Mouse (Mus musculus) layer of hippocampus, adult 9-11 months (tissue): ENCODE results near the gene Rabl6.
"Not testable (repeated sequence)": the region's sequence is repeated elsewhere in the genome, so short reads cannot be mapped to it uniquely, and the experiment has no call there.

Source experiments
- DNase-seq: peaks from one replicate; pipeline ENCODE4 v3.0.0; 2022

Rabl6 gene

DNA sequence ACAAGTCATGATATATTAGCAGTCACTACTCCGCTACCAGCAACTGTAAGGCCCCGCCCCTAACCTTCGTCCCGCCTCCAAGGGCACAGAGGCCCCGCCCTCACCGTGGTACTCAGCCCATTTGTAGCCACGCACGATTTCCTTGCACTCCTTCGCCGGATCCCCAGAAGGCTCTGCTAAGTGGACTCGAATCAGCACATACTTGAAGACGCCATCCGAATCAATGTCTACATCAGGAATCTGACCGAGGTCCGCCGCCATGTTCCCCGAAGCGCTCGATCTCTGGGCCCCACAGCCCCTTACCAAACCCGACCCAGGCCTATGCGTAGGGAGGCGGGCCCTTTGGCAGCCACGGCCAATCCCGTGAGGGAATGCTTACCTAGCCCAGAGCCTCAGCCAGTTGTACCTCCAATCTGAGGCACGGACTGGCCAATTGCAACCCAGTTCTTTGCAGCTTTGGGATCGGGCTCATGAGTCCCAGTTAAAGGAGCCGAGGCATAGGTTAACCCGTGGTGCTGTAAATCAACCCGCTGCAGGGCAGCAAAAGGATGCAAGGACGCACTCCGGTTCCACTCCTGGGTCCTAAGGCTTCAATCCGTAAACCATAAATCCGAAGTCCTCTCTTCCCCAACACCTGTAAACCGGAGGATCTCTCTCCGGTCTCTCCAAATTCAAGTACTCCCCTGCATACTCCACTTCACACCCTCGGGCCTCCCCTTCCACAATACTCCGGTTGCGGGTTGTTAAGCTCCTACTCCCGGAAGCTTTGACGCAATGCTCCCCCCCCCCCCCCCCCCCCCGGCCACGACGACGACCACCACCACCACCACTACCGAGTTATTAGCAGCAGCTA, 33.5 kb downstream of the Rabl6 start, which contains the start of the genes Mamdc4 and Phpt1:
Gene Mamdc4, minus strand, starts transcription at position 267 of the 853 bp plus-strand sequence.
Gene Phpt1, minus strand, starts transcription at position 646 of the 853 bp plus-strand sequence.
- DNase-seq: peak; percentile 99

DNA sequence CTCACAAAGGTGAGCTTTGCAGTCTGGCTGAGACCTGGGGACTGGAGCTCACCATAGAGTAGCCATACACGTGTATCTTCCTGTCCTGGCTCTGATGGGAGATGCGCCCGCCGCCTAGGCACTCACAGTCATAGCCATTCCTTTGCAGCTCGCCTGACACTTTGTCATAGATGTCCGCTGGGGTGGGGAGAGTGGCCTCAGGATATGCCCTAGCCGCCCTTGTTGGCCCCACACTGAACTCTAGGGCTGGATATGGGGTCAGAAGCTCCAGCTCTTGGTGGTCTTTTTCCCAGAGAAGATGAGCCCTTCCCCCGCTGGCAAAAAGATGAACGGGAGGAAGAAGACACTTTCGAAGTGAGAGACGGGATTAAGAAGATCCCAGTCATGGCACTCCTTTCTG, 34.2 kb downstream of the Rabl6 start:
- DNase-seq: peak; percentile 48

DNA sequence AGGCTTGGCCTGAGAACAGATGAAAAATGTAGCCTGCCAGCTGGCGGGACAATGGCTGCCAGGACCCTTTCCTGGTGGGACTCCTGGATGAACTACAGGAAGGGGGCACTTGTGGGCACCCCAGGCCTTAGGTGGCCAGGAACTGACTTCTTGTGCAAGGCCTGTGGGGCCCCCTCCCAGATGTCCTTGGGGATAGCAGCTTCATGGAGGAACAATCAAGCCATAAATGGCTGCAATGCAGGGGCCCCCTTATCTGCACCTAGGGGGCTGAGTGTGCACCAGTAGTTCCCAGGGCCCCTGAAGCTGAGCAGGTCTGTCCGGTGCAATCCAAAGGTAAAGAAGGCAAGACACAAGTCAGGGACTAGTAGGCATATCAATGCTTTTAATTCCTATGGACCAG, 35.3 kb downstream of the Rabl6 start:
- no peak for DNase-seq

DNA sequence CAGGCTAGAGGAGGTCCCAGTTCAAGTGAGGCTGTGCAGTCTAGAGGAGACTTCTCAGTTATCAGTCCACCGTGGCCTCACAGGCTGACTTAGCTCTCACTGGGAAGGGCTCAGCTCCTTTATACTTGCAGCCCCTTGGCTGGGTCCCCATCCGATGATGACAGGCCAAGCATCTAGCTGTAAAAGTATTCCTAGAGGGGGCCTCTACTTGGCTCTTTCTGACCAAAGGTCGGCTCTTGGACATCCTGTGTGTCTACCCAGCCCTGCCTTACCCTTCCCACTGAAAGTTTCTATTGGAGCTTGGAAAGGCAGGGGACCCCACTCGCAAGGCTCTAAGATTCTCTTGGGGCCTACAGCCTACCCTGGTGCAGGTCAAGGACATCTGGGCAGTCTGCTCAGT, 37.1 kb downstream of the Rabl6 start:
- no peak for DNase-seq

DNA sequence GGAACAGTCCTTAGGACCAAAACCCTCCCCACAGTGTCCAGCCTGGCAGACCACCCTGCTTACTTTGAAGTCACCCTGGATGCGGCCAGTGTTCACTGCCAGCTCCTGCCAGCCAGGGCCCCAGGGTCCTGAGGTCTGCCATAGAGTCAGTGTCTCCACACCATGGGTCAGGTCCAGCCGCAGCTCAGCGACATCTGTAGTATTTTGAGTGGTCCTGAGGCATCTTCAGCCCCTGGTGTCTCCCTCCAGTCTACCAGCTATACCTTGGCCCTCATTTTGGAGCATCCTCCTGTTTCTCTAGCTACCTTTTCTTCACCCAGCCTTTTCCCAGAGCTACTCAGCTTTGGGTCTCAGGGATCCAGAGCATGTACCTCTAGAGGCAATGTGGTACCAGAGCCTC, 39.0 kb downstream of the Rabl6 start:
- DNase-seq: no peak

DNA sequence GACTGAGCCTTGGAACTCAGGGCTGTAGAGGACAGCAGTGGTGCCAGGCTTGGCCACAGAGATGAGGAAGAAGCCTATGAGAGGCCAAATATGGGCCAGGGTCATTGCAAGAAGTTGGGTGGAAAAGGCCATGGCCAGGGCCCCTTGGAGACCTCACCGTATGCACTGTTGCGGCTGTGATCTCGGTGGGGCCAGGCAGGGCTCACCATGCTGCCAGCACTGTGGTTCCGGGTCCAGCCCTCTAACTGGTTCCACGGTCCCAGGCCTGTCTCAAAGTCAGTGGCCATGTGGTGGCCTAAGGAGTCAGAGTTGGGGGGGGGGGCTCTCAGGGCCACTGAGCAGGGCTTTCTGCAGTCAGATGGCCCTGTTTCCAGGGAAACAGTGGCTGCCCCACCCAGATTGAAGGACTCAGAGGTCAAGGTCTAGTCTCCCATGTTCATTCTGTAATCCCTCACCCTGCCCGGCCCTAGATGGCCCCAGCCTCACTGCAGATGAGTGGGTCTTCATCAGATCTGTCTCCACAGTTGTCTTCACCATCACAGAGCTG, 39.8 kb downstream of the Rabl6 start:
- DNase-seq: no peak

DNA sequence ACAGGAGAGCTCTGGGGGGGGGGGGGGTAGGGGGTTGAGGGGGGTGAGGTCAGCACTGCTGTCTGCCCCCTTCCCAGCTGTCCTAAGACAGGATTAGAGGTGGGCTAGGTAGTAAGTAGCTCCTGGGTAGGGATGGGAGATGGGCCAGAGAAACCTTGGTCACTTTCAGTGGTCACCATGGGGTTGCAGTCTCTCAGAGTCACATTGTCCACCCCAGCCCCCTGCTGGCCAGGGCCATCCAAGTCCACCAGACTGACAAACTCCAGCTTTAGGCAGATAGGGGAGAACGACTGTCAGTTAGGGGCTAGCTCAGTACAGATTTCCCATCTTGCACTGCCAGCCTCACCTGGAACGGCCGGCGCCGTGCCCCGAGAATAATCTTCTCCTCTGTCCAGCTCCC, 41.8 kb downstream of the Rabl6 start:
- no peak for DNase-seq

DNA sequence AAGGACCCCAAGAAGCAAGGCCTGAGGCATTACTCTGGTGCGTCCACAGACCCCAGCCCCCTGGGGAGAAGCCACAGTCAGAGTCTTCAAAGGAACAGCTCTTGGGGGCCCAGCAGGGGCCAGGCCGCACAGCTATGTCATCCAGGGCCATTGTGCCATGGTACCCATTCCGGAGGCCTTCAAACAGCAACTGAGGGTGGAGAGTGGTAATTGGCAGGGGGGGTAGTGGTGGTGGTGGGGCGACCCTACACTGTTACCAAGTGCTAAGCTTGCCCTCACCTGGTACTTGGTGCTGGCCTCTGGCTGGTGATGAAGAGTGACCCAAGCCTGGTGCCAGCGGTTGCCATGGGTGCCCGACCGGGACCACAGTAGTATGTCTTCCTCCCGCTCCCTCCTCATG, 42.6 kb downstream of the Rabl6 start:
- DNase-seq: no peak

DNA sequence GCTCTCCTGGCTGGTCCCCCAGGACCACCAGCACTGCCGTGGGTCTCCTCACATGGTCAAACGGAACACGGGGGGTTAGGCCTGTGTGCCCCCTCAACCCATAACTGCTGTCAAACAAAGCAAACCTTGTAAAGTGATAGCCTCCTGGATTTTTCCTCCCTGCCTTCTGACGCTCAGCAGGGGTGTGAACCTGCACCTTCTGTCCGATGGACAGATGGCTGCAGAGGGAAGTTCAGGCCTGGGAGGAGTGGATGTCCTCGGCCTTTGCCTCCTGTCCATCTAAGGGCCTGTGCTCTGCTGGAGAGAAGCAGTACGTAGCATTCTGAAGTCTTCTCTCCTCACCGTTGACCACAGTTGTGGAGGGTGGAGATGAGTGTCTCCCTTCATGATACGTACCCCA, 46.4 kb downstream of the Rabl6 start:
- no peak for DNase-seq

DNA sequence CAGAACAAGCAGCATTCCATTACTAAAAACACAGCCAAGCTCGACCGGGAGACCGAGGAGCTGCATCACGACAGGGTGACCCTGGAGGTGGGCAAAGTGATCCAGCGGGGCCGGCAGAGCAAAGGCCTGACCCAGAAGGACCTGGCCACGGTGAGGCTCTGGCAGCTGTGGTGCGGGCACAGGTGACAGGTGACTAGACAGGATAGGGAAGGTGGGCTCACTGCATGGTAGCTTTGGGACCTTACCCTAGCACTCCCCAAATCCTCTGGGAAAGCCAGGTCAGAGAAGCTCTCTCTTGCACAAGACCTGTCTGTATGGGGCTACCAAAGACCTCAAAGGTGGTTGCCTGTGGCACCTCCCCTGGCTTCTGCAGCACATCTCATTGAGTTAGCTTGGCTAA, 47.8 kb downstream of the Rabl6 start:
- no peak for DNase-seq

DNA sequence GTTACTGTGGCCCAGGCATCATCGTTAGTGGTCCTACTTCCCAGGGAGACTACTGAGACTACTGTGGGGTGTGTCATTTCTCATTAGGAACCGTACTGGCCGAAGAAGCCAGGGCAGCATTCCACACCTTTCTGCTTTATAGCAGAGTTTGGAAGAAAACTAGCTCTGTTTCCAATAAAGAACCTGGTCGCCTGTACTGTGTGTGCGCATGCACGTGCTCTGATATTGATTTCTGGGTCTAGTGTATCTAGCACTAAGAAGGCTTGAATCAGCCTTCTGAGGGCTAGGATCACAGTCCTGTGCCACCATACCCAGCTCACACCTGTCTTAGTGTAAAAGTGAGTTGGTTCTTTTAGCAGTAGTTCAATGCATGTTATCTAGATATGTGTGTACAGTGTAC, 49.5 kb downstream of the Rabl6 start:
- DNase-seq: no peak

DNA sequence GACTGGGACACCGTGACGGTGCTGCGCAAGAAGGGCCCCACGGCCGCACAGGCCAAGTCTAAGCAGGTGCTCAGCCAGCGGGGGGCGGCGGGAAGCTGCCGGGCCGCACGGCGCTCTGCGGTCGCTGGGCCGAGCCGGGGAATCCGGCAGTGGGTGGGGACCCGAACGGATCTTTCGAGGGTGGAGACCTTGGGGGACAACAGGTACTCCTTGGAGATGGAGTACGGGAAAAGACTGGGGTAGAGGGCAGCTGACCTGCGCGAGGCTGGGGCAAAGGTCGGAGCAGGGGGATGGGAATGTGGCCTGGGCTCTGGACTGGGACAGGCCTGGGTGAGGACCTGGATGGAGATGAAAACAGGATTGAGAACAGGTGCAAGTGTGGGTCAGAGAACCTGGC, 50.4 kb downstream of the Rabl6 start:
- no peak for DNase-seq

DNA sequence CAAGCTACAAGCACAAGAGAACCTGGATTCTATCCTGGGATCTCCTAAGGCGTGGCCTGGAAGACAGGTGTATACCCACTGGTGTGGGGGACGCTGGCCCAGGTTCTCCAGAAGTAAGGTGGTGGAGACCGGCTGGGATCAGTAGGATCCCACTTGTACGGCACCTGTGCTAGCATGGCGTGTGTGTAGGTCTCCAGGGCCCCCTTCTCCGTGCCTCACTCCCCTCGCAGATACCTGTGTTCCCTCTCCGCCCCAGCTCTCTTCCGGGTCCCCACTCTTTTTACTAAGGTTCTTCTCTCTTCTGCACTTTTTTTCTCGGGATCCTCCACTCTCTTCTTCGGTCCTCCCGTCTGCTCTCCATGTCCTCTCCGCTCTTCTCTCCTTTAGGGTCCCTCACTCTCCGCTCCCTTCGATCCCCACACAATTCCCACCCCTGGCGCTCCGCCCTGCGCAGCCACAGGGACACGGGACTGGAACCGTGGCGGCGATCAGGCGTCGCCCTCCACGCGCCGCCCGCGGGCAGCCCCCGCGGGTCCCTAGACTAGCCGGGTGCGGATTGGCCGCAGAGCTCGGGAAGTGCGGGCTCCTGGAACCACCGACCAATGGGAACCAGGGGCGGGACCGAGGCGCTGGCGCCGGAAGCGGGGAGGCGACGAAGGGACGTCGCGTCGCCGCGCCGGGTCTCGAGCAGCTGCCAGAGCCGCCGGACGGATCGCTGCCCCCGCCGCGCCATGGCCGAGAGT, 50.9 kb downstream of the Rabl6 start, which contains the start of gene Edf1:
Gene Edf1, plus strand, starts transcription at position 627 of the 743 bp plus-strand sequence.
- peak; percentile 95 for DNase-seq

DNA sequence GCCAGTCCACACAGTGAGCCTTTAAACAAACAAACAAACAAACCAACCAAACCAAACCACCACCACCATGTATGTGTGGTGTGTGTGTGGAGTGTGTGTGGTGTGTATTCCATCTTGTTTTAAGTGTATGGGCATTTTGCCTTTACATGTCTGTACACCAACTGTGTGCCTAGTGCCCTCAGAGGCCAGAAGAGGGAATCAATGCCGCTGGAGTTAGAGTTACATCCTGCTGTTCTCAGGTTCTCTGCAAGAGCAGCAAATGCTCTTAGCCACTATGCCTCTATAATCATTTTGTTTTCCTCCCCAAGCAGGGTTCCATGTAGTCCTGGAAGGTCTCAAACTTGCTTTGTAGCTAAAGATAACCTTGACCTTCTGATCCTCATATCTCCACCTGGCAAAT, 52.0 kb downstream of the Rabl6 start:
- DNase-seq: no peak

DNA sequence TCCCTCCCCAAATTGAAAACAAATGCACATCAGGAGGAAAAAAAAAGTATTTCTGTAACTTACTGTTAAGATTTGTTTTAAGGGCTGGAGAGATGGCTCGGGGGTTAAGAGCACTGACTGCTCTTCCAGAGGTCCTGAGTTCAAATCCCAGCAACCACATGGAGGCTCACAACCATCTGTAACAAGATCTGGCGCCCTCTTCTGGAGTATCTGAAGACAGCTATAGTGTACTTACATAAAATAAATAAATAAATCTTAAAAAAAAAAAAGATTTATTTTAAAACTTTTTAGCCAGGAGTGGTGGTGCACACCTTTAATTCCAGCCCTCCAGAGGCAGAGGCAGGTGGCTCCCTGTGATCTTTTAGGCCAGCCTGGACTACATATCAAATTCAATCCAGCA, 52.8 kb downstream of the Rabl6 start:
- not testable (repeated sequence) for DNase-seq

DNA sequence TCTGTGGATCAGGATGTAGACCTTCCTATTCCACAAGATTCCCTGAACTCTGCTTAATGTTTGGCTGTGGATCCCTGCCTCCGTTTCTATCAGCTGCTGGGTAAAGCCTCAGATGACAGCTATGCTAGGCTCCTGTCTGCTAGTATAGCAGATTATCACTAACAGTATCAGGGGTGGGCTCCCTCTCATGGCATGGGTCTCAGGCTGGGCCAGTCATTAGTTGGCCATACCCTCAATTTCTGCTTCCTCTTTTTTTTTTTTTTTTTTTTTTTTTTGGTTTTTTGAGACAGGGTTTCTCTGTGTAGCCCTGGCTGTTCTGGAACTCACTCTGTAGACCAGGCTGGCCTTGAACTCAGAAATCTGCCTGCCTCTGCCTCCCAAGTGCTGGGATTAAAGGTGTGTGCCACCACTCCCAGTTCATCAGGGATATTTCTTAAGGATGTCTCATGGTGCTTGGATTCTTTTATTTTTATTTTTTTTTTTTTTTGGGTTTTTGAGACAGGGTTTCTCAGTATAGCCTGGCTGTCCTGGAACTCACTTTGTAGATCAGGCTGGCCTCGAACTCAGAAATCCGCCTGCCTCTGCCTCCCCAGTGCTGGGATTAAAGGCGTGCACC, 55.0 kb downstream of the Rabl6 start:
- DNase-seq: not testable (repeated sequence)

DNA sequence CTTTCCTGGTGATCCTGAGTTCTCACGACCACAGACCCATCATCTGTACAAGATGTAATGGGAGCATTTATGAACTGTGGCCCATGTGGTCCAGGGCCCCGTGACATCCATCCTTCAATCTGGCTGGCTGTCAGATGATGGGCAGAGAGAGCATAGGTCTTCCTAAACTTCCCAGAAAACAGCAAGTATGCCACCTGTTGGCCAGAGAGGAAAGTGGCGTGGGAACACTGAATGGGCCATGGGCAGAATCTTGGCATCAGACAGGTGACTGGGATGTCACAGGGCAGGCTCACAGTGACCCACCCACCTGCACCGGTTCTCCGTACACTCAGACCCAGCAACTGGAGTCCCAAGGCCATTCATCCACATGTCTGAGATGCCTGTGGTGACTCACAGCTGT, 57.1 kb downstream of the Rabl6 start:
- DNase-seq: peak; percentile 42

DNA sequence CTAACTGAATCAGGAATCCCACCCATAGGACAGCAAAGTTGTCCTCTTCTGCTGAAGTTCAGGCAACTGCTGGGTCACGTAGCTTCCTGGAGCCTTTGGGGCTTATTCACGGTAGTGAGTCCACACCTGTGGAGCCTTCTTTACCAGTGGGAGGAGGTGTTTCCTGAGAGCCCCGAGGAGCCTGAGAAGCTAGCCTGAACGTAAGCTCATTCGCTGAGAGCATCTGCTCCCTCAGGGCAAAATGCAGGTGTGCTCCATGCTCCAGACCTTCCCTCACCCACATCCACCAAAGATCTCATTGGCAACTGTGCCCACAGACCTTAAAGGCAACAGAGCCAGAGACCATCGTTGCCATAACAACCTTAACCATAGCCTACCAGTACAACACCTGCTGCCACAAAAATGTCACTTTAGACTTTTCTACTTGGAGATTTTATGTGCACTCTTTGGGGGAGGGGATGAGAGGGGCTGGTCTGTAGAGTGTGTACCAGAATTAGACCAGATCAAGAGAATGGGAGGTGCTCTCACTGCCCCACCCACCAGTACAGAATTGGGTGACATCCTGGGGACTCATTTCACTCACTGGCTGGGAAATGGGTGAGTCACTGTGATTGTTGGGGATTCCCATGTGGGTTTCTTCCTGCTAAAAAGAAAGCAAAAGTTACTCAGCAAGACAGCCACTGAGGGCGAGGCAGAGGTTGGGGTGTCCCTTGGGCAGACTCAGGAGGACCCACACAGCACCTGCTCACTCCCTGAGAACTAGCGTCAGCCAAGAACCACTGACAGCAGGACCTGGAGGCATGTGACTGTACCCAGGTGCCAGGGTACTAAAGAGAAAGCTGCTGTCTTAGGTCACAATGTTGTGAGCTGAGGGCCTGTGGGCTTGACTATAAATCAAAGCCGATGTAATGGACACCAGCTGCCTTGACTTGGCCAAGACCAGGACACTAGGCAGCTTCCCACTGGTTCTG, 59.0 kb downstream of the Rabl6 start:
- DNase-seq: no peak

DNA sequence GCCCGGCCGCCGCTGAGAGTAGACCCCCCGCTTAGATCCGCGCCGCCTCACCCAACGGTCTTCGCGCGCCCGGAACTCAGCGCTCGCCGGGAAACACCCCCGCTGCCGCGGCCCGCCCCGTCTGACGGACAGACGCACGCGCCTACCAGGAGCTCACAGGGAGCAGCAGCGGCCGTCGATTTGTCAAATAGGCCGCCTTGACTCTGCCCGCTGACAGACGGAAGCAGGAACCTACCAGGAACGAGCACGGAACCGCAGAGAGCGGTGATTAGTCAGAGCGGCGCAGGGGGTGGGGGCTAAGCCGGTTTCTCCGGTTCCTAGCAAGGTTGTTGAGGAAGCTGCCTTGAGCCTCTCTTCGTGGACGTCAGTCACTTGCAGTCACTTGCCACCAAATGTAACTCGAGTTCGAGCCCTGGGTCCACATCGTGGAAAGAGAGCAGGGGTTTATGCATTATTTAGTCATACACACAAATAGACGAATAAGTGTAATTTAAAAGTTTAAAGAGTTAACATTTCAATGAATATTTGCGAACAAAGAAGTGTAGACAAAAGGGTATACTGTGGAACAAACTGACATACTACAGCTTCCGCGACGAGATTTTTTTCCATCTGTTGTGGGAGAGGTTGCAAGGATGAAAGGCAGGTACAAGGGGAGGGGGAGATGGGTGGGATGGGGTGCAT, 61.4 kb downstream of the Rabl6 start, which contains the start of gene Traf2:
Gene Traf2, minus strand, starts transcription at position 130 of the 681 bp plus-strand sequence.
- peak; percentile 99 for DNase-seq

DNA sequence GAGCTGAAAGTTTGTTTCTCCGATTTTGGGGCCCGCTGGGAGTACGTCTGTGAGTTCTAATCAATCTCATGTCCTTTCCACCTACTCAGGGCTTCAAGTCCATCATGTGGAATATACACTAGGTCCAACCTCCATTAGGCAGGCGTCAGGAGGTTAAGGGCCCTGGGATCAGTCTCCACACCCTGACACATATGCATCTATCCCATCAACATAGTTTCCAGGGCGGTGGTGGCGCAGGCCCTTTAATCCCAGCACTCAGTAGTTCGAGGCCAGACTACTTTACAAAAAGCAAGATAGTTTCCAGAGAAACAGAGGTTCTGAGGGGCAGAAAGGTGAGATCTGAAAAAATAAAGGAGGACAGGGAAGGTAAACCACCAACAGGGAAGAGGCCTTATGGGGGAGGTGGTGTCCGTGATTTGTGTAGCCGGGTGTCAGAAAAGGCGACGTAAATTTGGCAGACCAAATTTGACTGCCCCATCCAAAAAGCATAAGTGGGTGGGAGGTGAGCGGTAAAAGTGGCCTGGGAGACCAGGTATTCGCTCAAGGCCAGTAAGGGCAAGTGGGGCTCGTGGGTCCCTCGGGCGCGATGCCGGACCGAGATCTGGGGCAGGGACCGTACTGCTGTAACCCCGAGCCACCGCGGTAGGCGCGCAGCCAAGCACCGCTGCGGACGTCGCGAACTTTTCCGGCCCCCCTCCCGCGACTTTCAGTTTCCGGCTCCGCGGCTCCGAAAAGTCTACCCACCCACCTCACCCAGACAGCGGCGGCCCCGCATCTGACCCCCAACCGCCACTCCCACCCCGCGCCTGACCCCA, 62.1 kb downstream of the Rabl6 start:
- peak; percentile 40 for DNase-seq
